ENCODE assay signal across 21 mouse cellular contexts in the genomic region with DNA sequence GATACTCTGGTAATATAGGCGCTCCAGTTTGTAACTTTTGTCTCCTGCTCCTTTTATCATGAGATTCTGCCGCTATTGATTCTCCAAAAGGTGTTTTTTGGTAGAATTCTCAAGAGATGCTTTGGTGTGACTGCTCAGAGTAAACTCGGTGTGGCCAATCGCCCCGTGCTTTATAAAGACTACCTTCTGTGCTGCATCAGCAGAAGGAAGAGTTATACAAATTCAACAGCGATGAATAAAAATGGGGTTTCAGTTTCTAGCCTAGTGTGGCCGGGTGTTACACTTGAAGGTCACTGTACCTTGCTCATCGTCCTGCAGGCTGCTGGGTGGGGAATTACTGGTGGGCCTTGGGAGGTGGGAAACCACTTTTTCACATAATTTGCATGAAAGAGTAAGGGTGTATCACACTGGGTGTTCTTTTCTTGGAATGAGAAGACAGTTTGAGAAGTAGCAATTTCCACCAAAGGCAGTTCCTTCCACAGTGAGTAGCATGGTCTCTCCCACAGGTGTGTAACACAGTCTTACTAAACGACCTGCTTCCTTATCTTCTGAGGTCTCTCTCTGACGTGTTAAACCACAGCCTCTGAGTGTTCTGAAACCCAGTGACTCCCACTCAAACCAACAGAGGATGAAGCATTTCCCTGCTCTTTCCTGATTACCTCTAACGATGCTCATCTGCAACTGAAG. TPM values are rescaled to one million over a fixed set of nuclear protein-coding genes. Genes with fewer than 3 reads are reported as not detected.
DNase-seq lines count a peak whose midpoint lies in the region; ATAC-seq lines count a peak whose summit lies in the region.
"Had no signal": no experiment of that assay in that cellular context is flagged by ENCODE, and none has a peak within 500 bp of the region (broad histone marks: within the 10 kb centered on the region; RNA-seq: fewer than 3 reads in every experiment).

No protein-coding gene starts in this region.

- no peaks in the 10 kb centered on the region for H3K36me3 ChIP-seq in forebrain, embryonic 11.5 days (ENCODE audit: control insufficient read depth, insufficient read depth, low read length)
- H3K36me3 ChIP-seq: lung, embryonic 15.5 days; neural tube, embryonic 15.5 days had no signal

- H3K9me3 ChIP-seq in forebrain, embryonic 11.5 days (ENCODE audit: control insufficient read depth, low read length), result no peaks in the 10 kb centered on the region
- H3K9me3 ChIP-seq: forebrain, embryonic 10.5 days; hindbrain, embryonic 13.5 days; lung, embryonic 15.5 days; midbrain, embryonic 13.5 days; neural tube, embryonic 15.5 days had no signal

- DNase-seq in thymus, postnatal 14 days, result peak; percentile 35
- no peak for DNase-seq in thymus, postnatal 4 days
- peak; percentile 28 for DNase-seq in ES-CJ7 (ENCODE audit: low read depth, low spot score)
- peak; percentile 26 for DNase-seq in thymus, postnatal 25 days
- no peak for DNase-seq in embryo, embryonic 10.5 days (ENCODE audit: low spot score)
- no peak for DNase-seq in forebrain, embryonic 11.5 days (ENCODE audit: low spot score)
- DNase-seq in cerebellum, adult 9-11 months, result no peak
- DNase-seq: cerebellum, adult 11-12 months; gastrocnemius, postnatal 10 days; heart, postnatal 10 days; kidney, adult 11 months; kidney, postnatal 10 days; retina, postnatal 1 day had no signal

- no peak overlapping the region for H3K4me2 ChIP-seq in forebrain, embryonic 11.5 days (ENCODE audit: low read depth, low read length, severe bottlenecking)
- H3K4me2 ChIP-seq: hindbrain, embryonic 13.5 days; lung, embryonic 15.5 days; midbrain, embryonic 13.5 days; neural tube, embryonic 15.5 days had no signal

- H3K4me1 ChIP-seq in forebrain, embryonic 11.5 days (replicated peaks; ENCODE audit: control insufficient read depth, insufficient read depth, low read length), result peaks cover 3% of the 10 kb centered on the region; the same call in 1 of the 2 replicates

- no peak overlapping the region for H3K27ac ChIP-seq in forebrain, embryonic 11.5 days (ENCODE audit: low read depth, low read length)
- H3K27ac ChIP-seq: forebrain, embryonic 10.5 days; hindbrain, embryonic 13.5 days; left cerebral cortex, adult 2 months; lung, embryonic 15.5 days; macrophage; midbrain, embryonic 13.5 days; neural tube, embryonic 15.5 days had no signal

- WGBS in forebrain, embryonic 11.5 days, result 92% methylated on average over 11 of the region's 11 CpGs

- H3K27me3 ChIP-seq in forebrain, embryonic 11.5 days (ENCODE audit: control insufficient read depth, insufficient read depth, low read length), result no peaks in the 10 kb centered on the region
- H3K27me3 ChIP-seq: hindbrain, embryonic 13.5 days; lung, embryonic 15.5 days; midbrain, embryonic 13.5 days; neural tube, embryonic 15.5 days had no signal

- H3K9ac ChIP-seq in forebrain, embryonic 11.5 days (ENCODE audit: low read length), result no peak overlapping the region
- H3K9ac ChIP-seq: hindbrain, embryonic 13.5 days; lung, embryonic 15.5 days; midbrain, embryonic 13.5 days; neural tube, embryonic 15.5 days had no signal

- no peak overlapping the region for H3K4me3 ChIP-seq in forebrain, embryonic 11.5 days (ENCODE audit: low read depth, low read length)
- H3K4me3 ChIP-seq: forebrain, embryonic 10.5 days; hindbrain, embryonic 13.5 days; left cerebral cortex, adult 2 months; lung, embryonic 15.5 days; midbrain, embryonic 13.5 days; neural tube, embryonic 15.5 days had no signal

- ATAC-seq in inflammation-experienced regulatory T-cells, adult 6 months, result peak; percentile 79
- ATAC-seq in forebrain, embryonic 11.5 days (replicated peaks; ENCODE audit: low FRiP score), result no peak
- ATAC-seq: midbrain, embryonic 13.5 days had no signal

RNA-seq across cellular contexts. Expression of a gene that starts 46.6 kb away (rescaled TPM):
- 10 to 100 TPM; 10.6 to 35.9 (median 14.9) TPM for polyA plus RNA-seq in inflammation-experienced regulatory T-cells, adult 6 months (2017; shearing (Covaris generic))
- polyA plus RNA-seq in forebrain, embryonic 11.5 days (2014; fragmentation: Nextera tagmentation; extraction: Ambion mirVana), result 31.1 and 35.6 TPM in 2 replicates

Comparison
In these comparisons a context has a peak if more than half of its experiments do, and no peak if none do; other contexts are left out.
1. DNase-seq: peak in thymus, postnatal 14 days (single experiment), ES-CJ7 (single experiment) and thymus, postnatal 25 days (single experiment); none in thymus, postnatal 4 days (single experiment), embryo, embryonic 10.5 days (single experiment), forebrain, embryonic 11.5 days (single experiment) and cerebellum, adult 9-11 months (single experiment).